Mouse (Mus musculus): Measurements from ENCODE around the gene Tef.

Tef gene

GRCm38 (mm10) chr15:81828426-81829207 lies 26.4 kb downstream of the Tef start:
- in situ Hi-C loops (cut with MboI, MseI): no loop called here

GRCm38 (mm10) chr15:81829208-81829580 lies 27.0 kb downstream of the Tef start:
- in situ Hi-C loops (cut with MboI, MseI): no loop called here

DNA sequence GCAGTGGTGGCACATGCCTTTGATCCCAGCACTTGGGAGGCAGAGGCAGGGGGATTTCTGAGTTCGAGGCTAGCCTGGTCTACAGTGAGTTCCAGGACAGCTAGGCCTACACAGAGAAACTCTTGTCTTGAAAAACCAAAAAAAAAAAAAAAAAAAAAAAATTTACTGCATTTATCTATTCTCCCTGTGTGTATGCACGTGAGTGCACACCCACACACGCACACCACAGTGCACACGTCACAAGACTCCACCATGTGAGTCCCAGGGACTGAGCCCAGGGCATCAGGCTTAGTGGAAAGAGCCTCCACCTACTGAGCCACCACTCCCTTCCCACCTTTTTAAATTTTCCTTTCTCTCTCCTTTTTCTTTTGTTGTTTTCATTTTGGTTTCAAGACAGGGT lies 28.3 kb downstream of the Tef start:
- in situ Hi-C loops (cut with MboI, MseI): loop anchor here (5.0 kb wide), 1 partner anchor 92 kb away; no protein-coding TSS in a partner anchor

DNA sequence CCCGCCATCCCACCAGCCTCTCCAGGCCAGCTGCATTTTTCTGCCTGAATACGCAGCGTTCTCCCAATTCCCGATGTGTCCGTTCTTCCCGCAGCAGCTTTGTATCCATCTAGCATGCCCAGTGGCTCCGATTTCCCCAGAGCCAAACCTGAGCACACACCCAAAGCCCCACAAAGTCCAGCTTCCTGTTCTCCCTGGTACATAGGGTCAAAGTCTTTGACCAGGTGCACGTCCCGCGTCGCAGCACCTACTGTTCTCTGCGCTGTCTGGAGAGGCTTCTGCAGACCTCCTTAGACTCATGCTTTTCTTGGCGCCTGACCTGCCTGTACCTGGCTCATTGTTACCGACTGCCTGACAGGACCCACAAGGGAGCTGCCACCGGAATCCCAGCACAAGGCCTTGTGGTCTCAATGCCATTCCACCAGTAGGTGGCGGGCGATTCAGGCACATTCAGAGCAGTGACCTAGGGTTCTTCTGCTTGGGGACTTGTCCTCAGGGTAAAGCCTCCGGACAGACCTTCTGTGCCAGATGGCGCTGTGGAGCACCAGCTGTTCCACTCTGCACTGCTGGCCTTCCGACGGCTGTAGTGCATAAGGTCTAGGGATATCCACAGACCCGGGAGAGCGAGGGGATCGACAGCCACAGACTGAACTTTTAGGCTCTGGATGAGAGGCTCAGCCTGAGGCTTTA lies 29.1 kb downstream of the Tef start:
- in situ Hi-C loops (cut with MboI, MseI): loop anchor here (5.0 kb wide), 1 partner anchor 91 kb away; no protein-coding TSS in a partner anchor

DNA sequence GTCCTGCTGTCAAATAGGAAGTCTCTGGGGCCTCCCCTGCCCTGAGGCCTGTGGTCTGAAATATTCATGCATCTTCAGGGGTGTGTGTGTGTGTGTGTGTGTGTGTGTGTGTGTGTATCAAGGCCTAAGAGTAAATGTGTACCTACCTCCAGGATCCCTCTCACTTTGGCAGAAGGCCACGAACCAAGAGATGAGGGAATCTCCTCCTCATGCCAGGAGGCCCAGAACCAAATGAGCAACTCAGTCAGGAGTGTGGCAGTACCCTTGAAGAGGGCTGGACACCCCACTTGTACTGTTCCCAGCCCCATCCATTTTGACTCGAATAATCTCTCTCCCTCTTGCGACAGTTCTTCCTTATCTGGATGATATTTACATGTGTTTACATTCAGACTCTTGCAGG lies 30.0 kb downstream of the Tef start:
- in situ Hi-C loops (cut with MboI, MseI): loop anchor here (5.0 kb wide), 1 partner anchor 90 kb away; no protein-coding TSS in a partner anchor

- in situ Hi-C loops (cut with MboI, MseI): loop anchor here (5.0 kb wide), 1 partner anchor 89 kb away; no protein-coding TSS in a partner anchor
These were observed 31.3 kb downstream of the Tef start for GRCm38 (mm10) chr15:81833481-81833880.

GRCm38 (mm10) chr15:81834171-81834841 lies 32.1 kb downstream of the Tef start:
- in situ Hi-C loops (cut with MboI, MseI): loop anchor here (5.0 kb wide), 1 partner anchor 88 kb away; no protein-coding TSS in a partner anchor

GRCm38 (mm10) chr15:81835007-81835880 lies 33.0 kb downstream of the Tef start:
- in situ Hi-C loops (cut with MboI, MseI): no loop called here

DNA sequence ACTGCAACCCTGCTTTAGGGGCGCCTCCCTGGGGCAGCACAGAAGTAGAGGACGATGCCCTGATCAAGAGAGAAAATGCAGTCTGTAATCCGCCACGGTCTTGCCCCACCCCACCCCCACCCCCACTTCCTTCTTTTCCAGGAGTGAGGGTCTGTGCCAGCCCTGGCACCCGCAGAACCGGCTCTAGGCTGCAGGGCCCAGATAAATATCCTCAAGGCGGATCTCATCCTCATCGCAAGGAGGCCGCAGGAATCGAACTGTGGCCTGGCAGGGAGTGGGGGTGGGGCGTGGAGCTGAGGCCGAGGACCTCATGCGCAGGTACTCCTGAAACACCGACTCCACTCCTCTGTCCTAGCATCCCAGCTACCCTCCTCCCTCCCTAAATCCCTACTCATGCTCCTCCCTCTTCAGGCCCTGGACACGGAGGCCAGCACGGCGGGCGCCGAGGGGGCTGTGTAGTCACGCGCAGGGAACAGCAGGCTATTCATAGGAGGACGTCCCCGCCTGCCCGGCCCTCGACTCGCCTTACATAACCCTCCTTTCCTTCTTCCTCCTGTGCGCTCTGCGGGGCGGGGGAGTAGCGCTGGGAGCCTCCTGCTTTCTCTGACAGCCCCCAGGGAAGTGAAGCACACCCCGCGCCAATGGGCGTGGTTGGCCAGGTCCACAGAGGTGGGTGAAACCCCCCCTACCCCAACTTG lies 34.1 kb downstream of the Tef start:
- in situ Hi-C loops (cut with MboI, MseI): no loop called here

GRCm38 (mm10) chr15:81836966-81837920 lies 35.0 kb downstream of the Tef start:
- in situ Hi-C loops (cut with MboI, MseI): no loop called here

- in situ Hi-C loops (cut with MboI, MseI): no loop called here
These were observed 36.5 kb downstream of the Tef start for GRCm38 (mm10) chr15:81838554-81839235.

- in situ Hi-C loops (cut with MboI, MseI): no loop called here
These were observed 37.4 kb downstream of the Tef start for GRCm38 (mm10) chr15:81839634-81840033.

DNA sequence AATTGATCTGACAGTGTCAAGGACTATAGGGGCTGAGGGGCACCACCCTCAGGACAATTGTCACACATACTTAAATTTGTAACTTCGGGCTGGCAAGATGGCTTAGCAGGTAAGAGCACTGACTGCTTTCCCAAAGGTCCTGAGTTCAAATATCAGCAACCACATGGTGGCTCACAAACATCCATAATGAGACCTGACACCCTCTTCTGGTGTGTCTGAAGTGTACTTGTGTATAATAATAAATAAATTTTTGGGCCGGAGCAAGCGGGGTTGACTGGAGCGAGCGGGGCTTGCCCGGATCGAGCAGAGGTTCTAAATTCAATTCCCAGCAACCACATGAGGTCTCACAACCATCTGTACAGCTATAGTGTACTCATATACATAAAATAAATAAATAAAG lies 38.1 kb downstream of the Tef start:
- in situ Hi-C loops (cut with MboI, MseI): no loop called here

DNA sequence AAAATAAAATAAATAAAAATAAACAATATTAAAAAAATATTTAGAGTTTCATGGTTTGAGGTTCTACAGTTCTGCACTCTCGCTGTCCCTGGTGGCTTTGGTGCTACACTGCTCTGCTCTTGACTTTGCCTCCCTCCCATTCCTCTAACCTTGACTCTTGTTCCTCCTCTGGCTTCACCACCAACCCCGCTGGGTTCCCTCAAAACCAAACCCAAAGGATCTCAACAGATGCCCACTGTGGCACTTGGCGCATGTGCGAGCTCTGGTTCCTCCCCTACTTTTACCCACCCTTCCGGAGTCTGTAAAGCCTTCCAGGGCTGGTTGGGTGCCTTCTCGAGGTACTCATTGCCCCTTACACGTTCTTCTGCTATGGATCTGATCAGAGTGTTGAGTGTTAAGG lies 40.1 kb downstream of the Tef start:
- in situ Hi-C loops (cut with MboI, MseI): no loop called here

DNA sequence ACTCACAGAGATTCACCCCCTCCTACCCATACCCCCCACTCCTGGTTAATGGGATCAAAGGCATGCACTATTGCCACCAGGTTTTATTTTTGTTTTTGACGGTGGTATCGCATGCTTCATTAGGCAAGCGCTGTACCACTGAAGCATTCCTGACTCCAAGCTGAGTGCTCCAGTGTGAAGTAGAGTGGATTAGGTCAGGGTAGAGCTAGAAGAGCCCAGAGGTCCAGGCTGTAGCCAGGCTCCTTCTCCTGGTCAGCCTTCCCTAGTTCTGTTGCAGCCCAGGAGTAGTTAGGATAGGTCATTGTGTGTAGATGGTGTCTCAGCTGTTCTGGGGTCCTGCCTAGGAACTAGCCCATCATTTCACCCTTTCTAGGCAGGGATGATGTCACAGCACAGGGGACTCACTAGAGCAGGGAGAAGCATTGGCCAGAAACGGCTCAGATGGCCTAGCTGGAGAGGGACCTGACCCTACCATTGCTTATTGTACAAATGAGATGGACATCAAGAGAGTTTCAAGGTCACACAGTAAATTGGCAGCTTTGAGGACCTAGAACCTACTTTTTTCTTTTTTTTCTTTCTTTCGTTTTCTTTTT lies 42.9 kb downstream of the Tef start:
- in situ Hi-C loops (cut with MboI, MseI): no loop called here

GRCm38 (mm10) chr15:81845724-81846123 lies 43.5 kb downstream of the Tef start:
- in situ Hi-C loops (cut with MboI, MseI): no loop called here

DNA sequence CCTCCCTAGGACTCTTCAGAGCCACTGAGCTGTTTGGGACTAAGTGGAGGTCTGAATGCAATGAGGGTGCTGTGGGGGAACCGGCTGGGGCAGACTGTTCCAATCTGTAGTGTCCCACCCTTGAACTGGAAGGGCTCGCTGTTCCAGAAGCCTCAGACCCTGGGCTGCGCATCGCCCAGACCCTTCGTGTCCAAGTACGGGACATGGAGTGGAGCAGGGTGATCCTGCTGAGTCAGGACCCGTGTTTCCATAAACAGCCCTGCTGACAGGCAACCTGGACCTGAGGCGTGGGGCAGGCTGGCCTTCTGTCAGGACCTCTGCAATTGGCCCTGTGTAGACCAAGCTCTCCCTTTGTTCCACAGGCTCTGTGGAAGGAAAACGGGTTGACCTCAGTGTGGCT lies 44.5 kb downstream of the Tef start:
- in situ Hi-C loops (cut with MboI, MseI): no loop called here

DNA sequence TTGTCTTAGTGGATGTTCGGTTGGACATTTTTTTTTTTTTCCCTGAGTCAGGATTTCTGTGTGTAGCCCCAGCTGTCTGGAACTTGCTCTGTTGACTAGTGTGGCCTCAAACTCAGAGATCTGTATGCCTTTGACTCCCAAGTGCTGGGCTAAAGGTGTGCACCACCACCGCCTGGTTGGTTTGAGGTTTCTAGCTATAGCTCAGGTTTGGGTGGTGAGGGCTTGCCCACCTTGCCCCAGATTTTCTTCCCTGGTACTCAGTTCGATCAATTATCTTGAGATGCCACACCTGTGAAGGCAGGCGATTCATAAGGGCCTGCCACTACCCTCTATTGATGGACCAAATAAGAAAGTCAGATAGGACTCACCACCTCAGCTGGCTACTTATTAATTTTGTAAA lies 44.9 kb downstream of the Tef start:
- in situ Hi-C loops (cut with MboI, MseI): no loop called here

- in situ Hi-C loops (cut with MboI, MseI): no loop called here
These were observed 45.6 kb downstream of the Tef start for GRCm38 (mm10) chr15:81847861-81848260.
